Mouse (Mus musculus) liver, embryonic 16.5 days (tissue): ENCODE measurements at regions not wholly inside any gene's neighbourhood (a gene's known extent, or its start where the extent isn't known, plus 50 kb on each side); places are given as distances from the start of the nearest gene placed in this dataset.

ENCODE experiments used
- ATAC-seq: fragments of 200-750 bp; cut with Nextera tagmentation; 2 replicates; pipeline ENCODE4 v1.8.0; 2017; ENCODE audit warnings: low read depth, mild to moderate bottlenecking, moderate number of reproducible peaks, moderate library complexity
- H3K27ac ChIP-seq: fragments of 300-500 bp; sonication (generic); 2 replicates; pipeline ENCODE4 v1.5.1; 2014; ENCODE audit warnings: mild to moderate bottlenecking, low read length
- H3K27me3 ChIP-seq: fragments of 300-500 bp; sonication (generic); 2 replicates; pipeline ENCODE4 v1.6.1; 2014; ENCODE audit warnings: low read depth, low read length, mixed read lengths; ENCODE audit not compliant: control insufficient read depth, insufficient read depth
- H3K36me3 ChIP-seq: fragments of 300-500 bp; sonication (generic); 2 replicates; pipeline ENCODE4 v1.6.1; 2014; ENCODE audit warnings: mild to moderate bottlenecking; ENCODE audit not compliant: control insufficient read depth, insufficient read depth
- H3K4me1 ChIP-seq: fragments of 300-500 bp; sonication (generic); 2 replicates; pipeline ENCODE4 v1.6.1; 2014; ENCODE audit warnings: low read depth, low read length, mixed read lengths; ENCODE audit not compliant: control insufficient read depth
- H3K4me2 ChIP-seq: fragments of 300-500 bp; sonication (generic); 2 replicates; pipeline ENCODE4 v1.6.1; 2014; ENCODE audit warnings: low read depth, low read length, mixed read lengths
- H3K4me3 ChIP-seq: fragments of 300-500 bp; sonication (generic); 2 replicates; pipeline ENCODE4 v1.5.1; 2014; ENCODE audit warnings: low read depth, mild to moderate bottlenecking, low read length
- H3K9ac ChIP-seq: fragments of 300-500 bp; sonication (generic); 2 replicates; pipeline ENCODE4 v1.6.1; 2014; ENCODE audit warnings: low read depth, low read length
- H3K9me3 ChIP-seq: fragments of 300-500 bp; sonication (generic); replicated peaks from 2 replicates; pipeline ENCODE4 v1.6.1; 2016; ENCODE audit warnings: low read length; ENCODE audit not compliant: control insufficient read depth
- WGBS: fragments of 180-500 bp; shearing (Covaris S2); extraction: QIAGEN DNeasy Blood & Tissue Kit; methylation state at CpG from one replicate; pipeline ENCODE4 v1.1.7; 2014; ENCODE audit not compliant: insufficient replicate concordance; 5-methylcytosine and 5-hydroxymethylcytosine counted together

- no peaks in the 10 kb centered on the region for H3K9me3 ChIP-seq
- WGBS, result 44% methylated on average over 4 of the region's 4 CpGs
- H3K4me1 ChIP-seq, result peaks cover 11% of the 10 kb centered on the region
- ATAC-seq, result no peak
- no peak overlapping the region for H3K27ac ChIP-seq
- peak overlapping the region; percentile 15; the same call in 1 of the 2 replicates for H3K4me2 ChIP-seq
- no peak overlapping the region for H3K9ac ChIP-seq
- no peaks in the 10 kb centered on the region for H3K27me3 ChIP-seq
- H3K4me3 ChIP-seq, result no peak overlapping the region
- no peaks in the 10 kb centered on the region for H3K36me3 ChIP-seq
Measured at GRCm38 (mm10) chr13:44206448-44206847, 421.9 kb downstream of the Cd83 start.

GRCm38 (mm10) chr13:44207400-44208005, 422.9 kb downstream of the Cd83 start:
- ATAC-seq, result no peak
- Histone ChIP-seq H3K27ac (no peak overlapping the region), H3K4me1 (peaks cover 11% of the 10 kb centered on the region), H3K9ac (no peak overlapping the region), H3K27me3 (no peaks in the 10 kb centered on the region), H3K4me2 (no peak overlapping the region), H3K36me3 (no peaks in the 10 kb centered on the region), H3K9me3 (no peaks in the 10 kb centered on the region), H3K4me3 (no peak overlapping the region)
- WGBS, result 65% methylated on average over 11 of the region's 11 CpGs

GRCm38 (mm10) chr13:44209036-44209435, 424.5 kb downstream of the Cd83 start:
- Histone ChIP-seq H3K27me3 (no peaks in the 10 kb centered on the region), H3K9ac (no peak overlapping the region), H3K27ac (no peak overlapping the region), H3K4me3 (no peak overlapping the region), H3K9me3 (no peaks in the 10 kb centered on the region), H3K4me1 (peaks cover 11% of the 10 kb centered on the region), H3K4me2 (no peak overlapping the region), H3K36me3 (no peaks in the 10 kb centered on the region)
- WGBS, result 49% methylated on average over 11 of the region's 11 CpGs
- ATAC-seq, result no peak

GRCm38 (mm10) chr13:44210123-44210522, 425.5 kb downstream of the Cd83 start:
- 42% methylated on average over 6 of the region's 6 CpGs for WGBS
- Histone ChIP-seq H3K4me3 (no peak overlapping the region), H3K36me3 (no peaks in the 10 kb centered on the region), H3K27ac (no peak overlapping the region), H3K4me1 (peaks cover 11% of the 10 kb centered on the region), H3K4me2 (no peak overlapping the region), H3K27me3 (no peaks in the 10 kb centered on the region), H3K9ac (no peak overlapping the region), H3K9me3 (no peaks in the 10 kb centered on the region)
- ATAC-seq, result no peak

GRCm38 (mm10) chr13:44212356-44212755, 427.8 kb downstream of the Cd83 start:
- Histone ChIP-seq H3K27ac (no peak overlapping the region), H3K27me3 (no peaks in the 10 kb centered on the region), H3K9me3 (no peaks in the 10 kb centered on the region), H3K36me3 (no peaks in the 10 kb centered on the region), H3K4me3 (no peak overlapping the region), H3K4me2 (no peak overlapping the region), H3K9ac (no peak overlapping the region), H3K4me1 (no peaks in the 10 kb centered on the region)
- WGBS, result 47% methylated on average over 4 of the region's 4 CpGs
- ATAC-seq, result no peak

- Histone ChIP-seq H3K4me1 (no peaks in the 10 kb centered on the region), H3K27me3 (no peaks in the 10 kb centered on the region), H3K36me3 (no peaks in the 10 kb centered on the region), H3K9me3 (no peaks in the 10 kb centered on the region), H3K9ac (no peak overlapping the region), H3K4me2 (no peak overlapping the region), H3K27ac (no peak overlapping the region), H3K4me3 (no peak overlapping the region)
- ATAC-seq, result no peak
- WGBS, result 45% methylated on average over 11 of the region's 11 CpGs
Measured at GRCm38 (mm10) chr13:44212936-44213335, 428.4 kb downstream of the Cd83 start.

DNA sequence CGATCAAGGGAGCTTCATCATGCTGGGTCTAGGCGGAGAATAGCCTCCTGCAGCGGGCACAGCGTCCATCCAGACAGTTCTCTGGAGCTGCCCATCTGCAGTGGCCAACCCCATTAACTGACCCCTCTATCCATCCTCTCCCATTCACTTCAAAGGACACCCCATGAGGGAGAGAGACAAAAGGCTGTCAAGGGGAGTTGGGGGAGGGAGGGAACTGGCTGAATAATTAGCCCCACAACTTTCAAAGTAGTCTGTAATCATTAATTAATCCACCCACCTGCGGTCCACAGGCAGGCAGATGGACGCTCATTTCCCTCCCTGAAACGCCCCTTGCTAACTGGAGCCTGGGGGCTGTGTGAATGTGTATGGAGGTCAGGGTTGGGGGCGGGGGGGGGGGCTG, 433.7 kb downstream of the Cd83 start:
- H3K9me3 ChIP-seq, result no peaks in the 10 kb centered on the region
- no peaks in the 10 kb centered on the region for H3K27me3 ChIP-seq
- H3K4me2 ChIP-seq, result no peak overlapping the region
- H3K4me1 ChIP-seq, result no peaks in the 10 kb centered on the region
- no peak overlapping the region for H3K4me3 ChIP-seq
- WGBS, result 47% methylated on average over 8 of the region's 8 CpGs
- H3K36me3 ChIP-seq, result no peaks in the 10 kb centered on the region
- no peak for ATAC-seq
- no peak overlapping the region for H3K27ac ChIP-seq
- H3K9ac ChIP-seq, result no peak overlapping the region

DNA sequence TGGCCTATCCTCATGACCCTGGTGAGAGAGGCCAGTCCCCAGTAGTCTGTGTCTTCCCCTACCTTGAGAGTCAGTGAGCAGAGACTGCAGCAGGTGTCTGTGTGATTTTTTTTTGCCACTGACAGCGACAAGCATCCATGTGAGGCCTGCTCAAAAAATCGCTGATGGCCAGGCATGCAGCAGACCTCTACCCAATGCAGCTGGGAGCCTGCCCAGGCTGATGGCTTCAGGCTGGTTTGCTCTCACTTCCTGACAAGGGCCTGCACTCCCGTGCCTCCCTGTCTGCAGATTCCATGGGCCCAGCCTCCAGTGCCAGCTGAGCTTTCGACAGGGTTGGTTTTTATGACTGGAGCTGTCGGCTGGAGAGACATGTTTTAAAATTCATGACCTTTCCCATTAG, 437.1 kb downstream of the Cd83 start:
- ATAC-seq, result no peak
- Histone ChIP-seq H3K36me3 (no peaks in the 10 kb centered on the region), H3K9me3 (no peaks in the 10 kb centered on the region), H3K27me3 (no peaks in the 10 kb centered on the region), H3K4me2 (no peak overlapping the region), H3K9ac (no peak overlapping the region), H3K4me1 (no peaks in the 10 kb centered on the region), H3K4me3 (no peak overlapping the region), H3K27ac (no peak overlapping the region)
- 65% methylated on average over 5 of the region's 5 CpGs for WGBS

- H3K27ac ChIP-seq, result no peak overlapping the region
- ATAC-seq, result no peak
- H3K27me3 ChIP-seq, result no peaks in the 10 kb centered on the region
- no peaks in the 10 kb centered on the region for H3K36me3 ChIP-seq
- no peak overlapping the region for H3K4me3 ChIP-seq
- no peaks in the 10 kb centered on the region for H3K4me1 ChIP-seq
- no peak overlapping the region for H3K9ac ChIP-seq
- H3K4me2 ChIP-seq, result no peak overlapping the region
- H3K9me3 ChIP-seq, result no peaks in the 10 kb centered on the region
Measured at GRCm38 (mm10) chr13:44222335-44222734, 437.8 kb downstream of the Cd83 start.
